Mouse (Mus musculus) inflammation-experienced regulatory T-cells, adult 6 months (primary cell): ENCODE data around the gene Zbtb32. TPM values are rescaled to one million over a fixed set of nuclear protein-coding genes. Genes with fewer than 3 reads are reported as not detected.

Experiments used
- polyA plus RNA-seq, 3 experiments: library from polyadenylated mRNA; unstranded; fragments of 100-300 nt; shearing (Covaris generic); gene quantifications; one replicate each; pipeline ENCODE4 v1.2.1; 2017

Gene Zbtb32
- polyA plus RNA-seq, 3 experiments from 2014 or later: 11.7 to 28.7 (median 11.9) TPM

Other genes with a start within 250 kb of the Zbtb32 start
- not detected for gene Lrfn3, start 236.1 kb downstream of the Zbtb32 start, polyA plus RNA-seq
- 10 to 100 TPM in 1 of 3 experiments, 1 to 10 TPM in 1, under 1 TPM in 1; 0.79 to 15.0 (median 2.2) TPM for gene Tyrobp, start 185.1 kb downstream of the Zbtb32 start, polyA plus RNA-seq
- gene Hcst, start 179.1 kb downstream of the Zbtb32 start, polyA plus RNA-seq: 100 to 1,000 TPM; 484 to 574 (median 552) TPM
- 10 to 100 TPM; 37.3 to 50.8 (median 41.1) TPM for gene Nfkbid, start 177.2 kb downstream of the Zbtb32 start, polyA plus RNA-seq
- gene Aplp1, start 153.4 kb downstream of the Zbtb32 start, polyA plus RNA-seq: 1 to 10 TPM; 6.0 to 7.4 (median 6.0) TPM
- gene Kirrel2, start 141.2 kb downstream of the Zbtb32 start, polyA plus RNA-seq: not detected
- under 1 TPM in 1 of 3 experiments, not detected in 2; 0.11 TPM for gene Nphs1, start 140.6 kb downstream of the Zbtb32 start, polyA plus RNA-seq
- not detected for gene Prodh2, start 105.3 kb downstream of the Zbtb32 start, polyA plus RNA-seq
- 1 to 10 TPM in 1 of 3 experiments, under 1 TPM in 2; 0.28 to 1.1 (median 0.91) TPM for gene Arhgap33, start 63.8 kb downstream of the Zbtb32 start, polyA plus RNA-seq
- 1 to 10 TPM; 2.7 to 3.6 (median 2.8) TPM for gene Hspb6, start 46.7 kb downstream of the Zbtb32 start, polyA plus RNA-seq
- 1 to 10 TPM; 2.8 to 4.5 (median 4.0) TPM for gene Proser3, start 46.6 kb downstream of the Zbtb32 start, polyA plus RNA-seq
- gene Lin37, start 39.1 kb downstream of the Zbtb32 start, polyA plus RNA-seq: 100 to 1,000 TPM in 2 of 3 experiments, 10 to 100 TPM in 1; 94.5 to 112 (median 109) TPM
- 10 to 100 TPM; 56.1 to 60.5 (median 60.0) TPM for gene U2af1l4, start 35.6 kb downstream of the Zbtb32 start, polyA plus RNA-seq
- 10 to 100 TPM; 45.7 to 85.3 (median 82.8) TPM for gene Gm49396, start 35.6 kb downstream of the Zbtb32 start, polyA plus RNA-seq
- 100 to 1,000 TPM; 271 to 363 (median 299) TPM for gene Psenen, start 35.3 kb downstream of the Zbtb32 start, polyA plus RNA-seq
- 100 to 1,000 TPM; 118 to 196 (median 157) TPM for gene Igflr1, start 33.5 kb downstream of the Zbtb32 start, polyA plus RNA-seq
- 10 to 100 TPM; 15.7 to 23.0 (median 22.6) TPM for gene Kmt2b, start 10.2 kb downstream of the Zbtb32 start, polyA plus RNA-seq
- 1 to 10 TPM in 2 of 3 experiments, under 1 TPM in 1; 0.47 to 3.1 (median 1.5) TPM for gene Upk1a, start 13.9 kb upstream of the Zbtb32 start, polyA plus RNA-seq
- 100 to 1,000 TPM; 376 to 780 (median 668) TPM for gene Cox6b1, start 27.2 kb upstream of the Zbtb32 start, polyA plus RNA-seq
- gene Etv2, start 36.9 kb upstream of the Zbtb32 start, polyA plus RNA-seq: not detected
- 10 to 100 TPM; 21.7 to 30.7 (median 28.0) TPM for gene Rbm42, start 51.4 kb upstream of the Zbtb32 start, polyA plus RNA-seq
- gene Haus5, start 66.1 kb upstream of the Zbtb32 start, polyA plus RNA-seq: 10 to 100 TPM; 23.9 to 33.9 (median 26.4) TPM
- not detected for gene Pmis2, start 72.7 kb upstream of the Zbtb32 start, polyA plus RNA-seq
- not detected for gene 2200002J24Rik, start 100.0 kb upstream of the Zbtb32 start, polyA plus RNA-seq
- gene Atp4a, start 113.3 kb upstream of the Zbtb32 start, polyA plus RNA-seq: not detected
- gene Tmem147, start 130.6 kb upstream of the Zbtb32 start, polyA plus RNA-seq: 10 to 100 TPM; 43.1 to 55.2 (median 48.6) TPM
- gene Gapdhs, start 144.8 kb upstream of the Zbtb32 start, polyA plus RNA-seq: under 1 TPM in 2 of 3 experiments, not detected in 1; 0.39 to 0.46 TPM
- 1 to 10 TPM in 2 of 3 experiments, not detected in 1; 1.5 to 1.6 TPM for gene Sbsn, start 152.6 kb upstream of the Zbtb32 start, polyA plus RNA-seq
- gene Dmkn, start 164.8 kb upstream of the Zbtb32 start, polyA plus RNA-seq: not detected
- gene Krtdap, start 189.0 kb upstream of the Zbtb32 start, polyA plus RNA-seq: not detected
- gene Ffar2, start 224.9 kb upstream of the Zbtb32 start, polyA plus RNA-seq: 1 to 10 TPM in 1 of 3 experiments, under 1 TPM in 2; 0.50 to 3.1 (median 0.82) TPM